Mouse (Mus musculus): Measurements from ENCODE around the gene Bhlhe23. TPM values are rescaled to one million over a fixed set of nuclear protein-coding genes. Genes with fewer than 3 reads are reported as not detected.
A peak's percentile ranks its signal among the peaks of the same experiment; 100 is the strongest.

Bhlhe23 gene
- 0.04 and 0.08 TPM in 2 replicates for polyA plus RNA-seq (2012; rRNA removed)

DNA sequence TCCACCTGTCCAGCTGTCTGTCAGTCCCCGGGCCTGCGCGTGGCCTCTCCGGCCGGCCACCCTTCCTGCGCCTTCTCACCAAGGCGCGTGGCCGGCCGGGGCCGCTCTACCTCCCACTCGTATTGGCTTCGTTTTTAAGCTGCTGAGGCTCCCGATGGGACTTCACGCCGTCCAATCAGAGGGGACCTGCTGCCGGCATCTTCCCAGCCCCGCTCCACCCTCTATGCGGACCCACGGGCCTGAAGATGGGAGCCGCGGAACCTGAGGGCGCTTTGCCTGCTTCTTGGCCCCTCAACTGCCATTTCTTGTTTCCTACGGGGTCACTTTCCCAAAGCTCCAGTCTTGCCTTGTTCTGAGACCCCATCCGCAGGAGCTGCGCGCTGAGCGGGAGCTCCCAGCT lies at the start of gene Bhlhe23:
TSS of gene Bhlhe23 (minus strand) at position 108 of the 400 bp plus-strand sequence.
- DNase-seq (ENCODE audit: extremely low spot score in 1 of 2, low spot score in 1 of 2), result no peak

DNA sequence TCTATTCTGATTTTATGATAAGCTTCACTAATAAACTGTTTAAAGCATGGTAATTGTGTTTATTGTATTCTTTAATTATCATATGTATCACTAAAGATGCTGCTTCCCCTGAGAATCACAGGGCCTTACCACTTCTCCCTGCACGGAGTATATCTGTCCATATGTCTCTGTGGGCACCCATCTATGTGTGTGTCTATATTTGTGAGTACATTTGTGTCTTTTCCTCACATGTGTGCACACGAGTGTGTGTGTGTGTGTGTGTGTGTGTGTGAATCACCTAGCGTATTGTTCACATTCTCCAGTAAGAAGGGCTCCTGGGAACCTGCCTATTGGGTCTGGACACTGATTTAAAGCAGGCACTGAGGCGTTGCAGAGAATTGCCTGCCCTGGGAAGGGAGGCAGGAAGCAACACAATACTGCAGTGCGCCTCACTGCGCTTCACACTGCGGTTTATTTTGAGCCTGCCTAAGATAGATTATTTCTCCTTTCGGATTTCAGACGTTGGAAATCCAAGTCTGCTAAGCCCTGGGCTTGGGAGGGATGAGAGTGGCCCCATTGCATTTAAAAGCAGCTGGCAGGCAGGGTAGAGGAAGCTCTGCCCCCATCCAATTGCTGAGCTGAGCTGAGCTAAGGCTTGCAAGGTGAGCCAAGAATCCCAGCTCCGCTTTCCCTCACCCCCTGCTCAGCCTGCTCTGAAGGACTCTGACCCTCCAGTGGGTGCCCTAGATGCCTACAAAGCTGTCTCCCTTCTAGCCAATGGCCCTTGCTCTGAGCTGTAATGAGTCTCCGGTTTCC lies 48.6 kb upstream of the Bhlhe23 start:
- peak; percentile 82 to 88 for DNase-seq (ENCODE audit: extremely low spot score in 1 of 2, low spot score in 1 of 2)

DNA sequence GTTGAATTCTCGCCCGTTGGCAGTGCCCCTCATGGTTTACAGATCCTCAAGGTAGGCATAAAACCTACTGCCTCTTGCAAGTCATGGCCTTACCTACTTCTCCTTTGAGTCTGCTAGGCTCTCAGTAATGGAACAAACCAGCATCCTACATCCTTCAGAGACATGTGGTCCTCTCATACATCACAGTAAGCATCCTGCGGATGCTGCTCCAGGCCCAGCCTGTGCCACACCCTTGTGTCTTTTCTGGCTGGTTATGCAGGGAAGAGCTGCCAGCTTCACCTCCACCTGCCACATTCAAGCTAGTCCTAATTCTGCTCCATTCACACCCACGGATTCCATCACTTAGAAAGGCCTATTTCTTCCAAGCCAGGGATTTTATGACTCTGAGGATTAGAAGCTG lies 48.0 kb upstream of the Bhlhe23 start:
- peak; percentile 66 to 70 for DNase-seq (ENCODE audit: extremely low spot score in 1 of 2, low spot score in 1 of 2)

DNA sequence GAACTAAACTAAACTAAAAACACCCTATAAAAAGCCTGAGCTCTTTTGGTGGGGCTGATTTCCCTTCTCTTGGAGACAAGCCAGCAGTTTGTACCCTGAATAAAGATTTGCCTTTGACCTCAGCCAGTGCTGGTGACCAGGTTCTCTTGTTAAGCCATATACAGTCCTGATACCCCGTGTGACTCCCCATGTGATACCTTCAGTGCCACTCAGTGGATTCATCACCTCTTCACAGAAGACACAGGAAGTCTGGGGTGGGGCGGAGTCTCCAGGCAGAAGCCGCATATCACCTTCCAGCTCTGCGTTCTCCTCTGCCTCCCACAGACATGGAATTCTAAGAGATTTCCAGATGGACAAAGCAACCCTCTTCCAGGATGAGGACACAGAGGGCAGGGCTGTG lies 47.4 kb upstream of the Bhlhe23 start:
- peak in 1 of 2 experiments; percentile 67 for DNase-seq (ENCODE audit: extremely low spot score in 1 of 2, low spot score in 1 of 2)

DNA sequence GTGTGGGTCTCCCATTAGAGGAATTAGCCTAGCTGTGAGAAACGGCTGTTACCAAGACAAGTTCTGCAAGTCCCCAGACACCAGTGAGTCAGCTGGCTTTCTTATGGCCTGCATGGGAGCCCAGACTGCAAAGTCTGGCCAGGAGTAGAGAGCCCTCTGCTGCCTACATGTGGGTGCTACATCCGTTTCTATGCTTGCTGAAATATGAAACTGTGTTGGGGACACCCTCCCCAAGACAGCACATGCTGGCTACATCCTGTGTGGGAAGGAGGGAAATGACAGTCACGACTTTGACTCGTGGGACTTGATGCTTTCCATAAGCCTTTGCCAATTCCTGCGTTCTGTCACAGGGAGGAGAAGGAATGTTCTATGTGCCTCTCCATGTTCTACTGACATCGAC lies 45.8 kb upstream of the Bhlhe23 start:
- peak; percentile 82 to 85 for DNase-seq (ENCODE audit: extremely low spot score in 1 of 2, low spot score in 1 of 2)

DNA sequence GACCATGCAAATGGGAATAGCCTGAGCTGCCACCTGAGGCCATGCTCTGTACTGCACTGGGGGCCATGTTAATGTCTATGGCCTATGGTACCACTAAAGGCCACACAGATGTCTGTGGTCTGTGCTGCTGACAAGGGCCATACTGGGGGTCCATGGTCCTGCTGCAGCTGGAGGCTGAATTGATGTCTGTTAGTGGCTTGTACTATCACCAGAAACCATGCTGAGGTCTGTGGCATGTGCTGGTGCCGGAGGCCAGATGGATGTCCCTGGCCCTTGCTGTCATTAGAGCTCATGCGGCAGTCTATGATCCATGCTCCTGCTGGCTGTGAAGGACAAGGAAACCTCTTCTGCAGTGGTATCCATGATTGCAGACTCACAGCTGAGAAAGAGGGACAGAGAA lies 42.8 kb upstream of the Bhlhe23 start:
- DNase-seq (ENCODE audit: extremely low spot score in 1 of 2, low spot score in 1 of 2), result no peak

DNA sequence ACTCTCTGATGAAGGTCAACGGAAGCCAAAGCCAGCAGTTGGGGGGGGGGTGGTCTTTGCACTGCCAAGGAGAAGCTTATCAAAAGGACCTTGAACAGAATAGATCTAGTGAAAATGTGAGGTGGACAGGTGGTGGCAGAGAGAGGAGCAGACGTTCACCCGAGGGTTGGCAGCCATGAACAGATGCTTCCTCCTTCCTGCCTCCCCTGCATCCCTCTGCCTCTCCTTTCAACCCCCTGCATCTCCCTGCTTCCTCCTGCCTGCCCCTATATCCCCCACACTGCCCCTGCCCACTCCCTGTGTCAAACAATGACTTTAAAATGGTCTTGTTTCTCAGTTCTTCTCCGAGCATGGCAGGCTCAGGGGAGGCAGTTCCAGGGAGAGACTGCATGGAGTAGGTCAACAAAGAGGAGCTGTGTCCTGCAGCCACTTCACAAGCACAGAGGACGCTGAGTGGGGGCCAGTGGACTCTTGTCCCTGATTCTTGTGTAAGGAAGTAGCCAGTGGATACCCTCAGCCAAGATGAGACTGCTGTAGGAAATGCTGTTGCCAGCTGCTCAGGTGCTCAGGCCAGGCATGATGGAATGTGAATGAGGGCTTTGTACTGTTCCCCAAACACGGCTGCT lies 39.9 kb upstream of the Bhlhe23 start:
- DNase-seq (ENCODE audit: extremely low spot score in 1 of 2, low spot score in 1 of 2), result no peak

DNA sequence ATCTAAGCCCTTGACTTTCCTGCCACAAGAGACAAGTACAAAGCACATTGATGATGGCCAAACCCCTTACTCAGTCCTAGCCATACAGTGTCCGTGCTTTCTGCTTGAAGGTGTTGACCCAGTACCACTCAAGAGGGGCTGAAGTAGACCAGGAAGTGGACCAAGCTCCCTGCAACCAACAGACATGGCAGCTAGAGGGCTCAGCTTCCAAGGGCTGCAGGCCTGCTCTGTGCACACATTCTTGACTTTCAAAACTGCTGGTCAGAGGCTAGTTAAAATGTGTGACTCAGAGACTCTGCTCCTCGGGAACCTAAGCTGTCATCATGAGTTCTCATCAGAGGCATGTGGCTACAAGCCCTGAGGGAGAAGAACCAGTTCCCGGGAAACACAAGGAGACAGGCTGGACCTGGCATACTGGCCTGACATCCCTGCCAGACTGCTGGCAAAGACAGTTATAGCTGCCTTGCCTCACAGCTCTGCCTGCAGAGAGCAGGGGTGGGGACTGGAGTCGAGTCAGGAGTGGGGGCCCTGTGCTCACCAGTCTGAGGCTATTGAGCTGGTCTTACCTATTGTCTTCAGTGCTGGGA lies 37.4 kb upstream of the Bhlhe23 start:
- DNase-seq (ENCODE audit: extremely low spot score in 1 of 2, low spot score in 1 of 2), result no peak

DNA sequence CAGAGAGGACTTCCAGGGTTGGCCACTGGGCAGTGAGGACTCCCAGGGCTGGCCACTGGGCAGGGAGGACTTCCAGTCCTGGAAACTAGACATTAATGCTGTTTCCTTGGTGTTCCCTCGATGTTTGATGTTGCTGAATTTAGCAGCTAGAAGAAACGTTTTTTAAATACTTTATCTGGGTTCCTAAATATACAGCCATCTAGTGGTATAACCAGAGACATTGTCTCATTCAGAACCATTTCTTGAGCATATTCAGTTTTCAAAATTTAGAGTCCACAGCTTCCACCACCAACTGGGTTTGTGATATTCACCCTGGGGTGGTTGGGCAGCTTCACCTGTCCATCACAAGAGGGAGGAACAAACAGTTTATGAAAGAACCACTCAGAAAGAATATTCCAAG lies 34.3 kb upstream of the Bhlhe23 start:
- DNase-seq (ENCODE audit: extremely low spot score in 1 of 2, low spot score in 1 of 2), result no peak

DNA sequence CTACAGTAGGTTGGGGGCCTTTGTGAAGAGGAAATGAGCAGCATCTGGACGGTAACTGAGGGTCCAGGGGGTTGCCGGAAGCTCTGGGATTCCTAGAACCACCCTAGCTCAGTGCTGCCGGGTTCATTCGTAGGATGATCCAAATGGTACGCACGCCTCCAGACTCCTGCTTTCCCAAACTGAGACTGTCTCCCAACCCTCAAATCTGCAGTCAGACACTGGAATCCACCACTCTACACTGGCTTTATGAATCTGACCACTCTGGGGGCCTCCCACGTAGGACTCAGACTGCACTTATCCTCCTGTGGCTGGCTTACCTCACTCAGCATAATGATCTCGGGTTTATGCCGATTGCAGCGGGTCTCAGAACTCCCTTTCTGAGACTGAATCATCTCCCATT lies 32.8 kb upstream of the Bhlhe23 start:
- no peak for DNase-seq (ENCODE audit: extremely low spot score in 1 of 2, low spot score in 1 of 2)

DNA sequence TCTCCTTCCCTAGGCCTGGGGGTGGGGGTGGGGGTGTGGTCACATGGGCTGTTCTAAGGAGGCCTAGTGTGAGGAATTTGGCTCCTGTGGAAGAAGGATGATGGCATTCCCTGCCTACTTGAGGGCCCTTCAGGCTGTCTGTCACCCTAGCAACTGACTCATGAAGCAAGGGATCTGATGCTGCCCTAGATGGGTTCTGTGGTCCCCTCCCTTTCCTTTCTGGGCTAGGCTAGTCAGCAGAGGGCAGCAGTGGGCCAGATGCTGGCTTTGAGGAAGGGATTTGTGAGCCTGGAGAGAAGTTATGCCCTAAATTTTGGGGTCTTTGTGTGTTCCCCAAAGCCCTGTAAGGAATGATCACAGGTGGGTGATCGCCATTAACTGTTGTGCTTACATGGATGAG lies 29.3 kb upstream of the Bhlhe23 start:
- peak; percentile 67 to 87 for DNase-seq (ENCODE audit: extremely low spot score in 1 of 2, low spot score in 1 of 2)

DNA sequence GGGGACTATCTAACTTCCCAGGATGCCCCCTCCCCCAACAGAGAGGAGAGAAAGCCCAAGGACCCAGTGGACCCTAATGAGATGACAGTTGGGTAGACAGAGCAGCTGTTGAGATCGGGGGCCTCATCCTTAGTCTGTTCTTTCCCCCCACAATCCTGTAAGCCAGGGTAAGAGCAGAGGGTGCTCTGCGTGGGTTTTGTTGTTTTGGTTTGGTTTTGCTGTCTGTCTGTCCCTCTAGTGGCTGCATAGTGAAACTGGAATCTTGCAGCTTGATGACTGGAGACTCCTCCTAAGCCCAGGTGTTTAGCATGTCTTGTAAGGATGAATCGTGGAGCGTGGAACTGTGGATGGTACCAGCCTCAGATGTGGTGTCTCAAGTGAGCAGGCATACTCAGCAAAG lies 19.3 kb upstream of the Bhlhe23 start:
- DNase-seq (ENCODE audit: extremely low spot score in 1 of 2, low spot score in 1 of 2), result no peak

DNA sequence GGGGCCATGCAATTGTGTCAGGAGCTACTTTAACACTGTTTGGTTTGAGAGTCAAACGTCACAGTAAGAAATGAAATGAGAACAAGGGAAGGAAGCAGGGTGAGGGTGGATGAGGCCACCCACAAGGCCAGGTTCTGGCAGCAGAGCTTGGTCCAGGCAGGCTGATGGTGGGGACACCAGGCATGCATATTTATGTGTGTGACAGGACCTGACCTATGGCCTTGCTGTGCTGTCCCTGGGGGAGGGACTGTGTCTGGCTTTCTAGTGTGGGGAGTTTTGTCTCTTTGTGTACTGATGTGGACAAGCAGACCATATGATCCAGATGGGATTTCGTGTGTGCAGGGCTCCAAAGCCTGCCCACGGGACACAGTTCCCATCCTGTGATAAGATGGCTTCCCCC lies 18.9 kb upstream of the Bhlhe23 start:
- no peak for DNase-seq (ENCODE audit: extremely low spot score in 1 of 2, low spot score in 1 of 2)

DNA sequence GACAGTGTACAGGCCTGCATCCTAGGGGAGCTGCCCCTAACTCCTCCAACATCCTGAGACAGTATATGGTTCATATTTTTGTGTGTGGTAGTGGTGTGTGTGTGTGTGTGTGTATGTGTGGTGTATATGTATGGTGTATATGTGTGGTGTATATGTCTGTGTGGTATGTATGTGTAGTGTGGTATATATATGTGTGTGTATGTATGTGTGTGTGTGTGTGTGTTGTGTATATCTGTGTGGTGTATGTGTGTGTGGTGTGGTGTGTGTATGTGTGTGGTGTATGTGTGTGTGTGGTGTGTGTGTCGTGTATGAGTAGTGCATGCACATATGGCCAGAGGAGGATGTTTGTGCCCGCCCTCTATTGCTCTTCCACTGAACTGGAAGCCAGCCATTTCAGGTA lies 17.7 kb upstream of the Bhlhe23 start:
- DNase-seq (ENCODE audit: extremely low spot score in 1 of 2, low spot score in 1 of 2), result no peak

DNA sequence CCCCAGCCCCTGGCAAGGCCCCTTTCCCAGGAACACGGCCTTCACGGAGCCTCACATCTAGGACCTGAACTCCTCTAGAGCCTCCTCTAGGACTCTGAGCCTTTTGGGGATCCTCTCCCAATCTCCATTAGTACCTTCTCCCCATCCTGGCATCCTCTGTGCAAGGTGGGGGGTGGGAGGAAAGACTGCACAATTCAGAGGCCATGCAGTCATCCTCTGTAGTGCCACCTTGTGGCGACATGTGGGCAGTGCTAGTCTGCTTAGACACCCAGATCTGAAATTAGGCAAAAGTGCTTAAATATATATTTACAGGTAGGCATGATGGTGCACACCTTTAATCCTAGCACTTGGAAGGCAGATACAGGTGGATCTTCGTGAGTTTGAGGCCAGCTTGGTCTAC lies 15.0 kb upstream of the Bhlhe23 start:
- peak in 1 of 2 experiments; percentile 81 for DNase-seq (ENCODE audit: extremely low spot score in 1 of 2, low spot score in 1 of 2)

DNA sequence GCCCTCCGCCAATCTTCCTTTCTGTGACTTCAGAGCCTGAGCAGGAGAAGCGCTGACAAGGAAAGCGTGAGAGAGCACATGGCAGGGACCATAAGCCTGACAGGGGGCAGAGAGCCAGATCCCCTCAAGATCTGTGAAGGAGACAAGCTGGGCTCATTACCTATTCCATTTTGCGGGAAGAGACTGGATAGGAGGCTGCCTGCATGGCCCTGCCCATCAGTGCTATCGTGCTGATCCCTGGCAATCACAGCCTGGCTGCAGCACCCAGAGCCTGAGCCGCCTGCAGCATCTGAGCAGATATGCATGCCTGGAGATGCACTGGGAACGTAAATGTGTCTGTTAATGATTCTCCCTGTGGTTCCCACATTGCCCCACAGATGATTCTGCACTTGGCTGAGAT lies 12.1 kb upstream of the Bhlhe23 start:
- no peak for DNase-seq (ENCODE audit: extremely low spot score in 1 of 2, low spot score in 1 of 2)

DNA sequence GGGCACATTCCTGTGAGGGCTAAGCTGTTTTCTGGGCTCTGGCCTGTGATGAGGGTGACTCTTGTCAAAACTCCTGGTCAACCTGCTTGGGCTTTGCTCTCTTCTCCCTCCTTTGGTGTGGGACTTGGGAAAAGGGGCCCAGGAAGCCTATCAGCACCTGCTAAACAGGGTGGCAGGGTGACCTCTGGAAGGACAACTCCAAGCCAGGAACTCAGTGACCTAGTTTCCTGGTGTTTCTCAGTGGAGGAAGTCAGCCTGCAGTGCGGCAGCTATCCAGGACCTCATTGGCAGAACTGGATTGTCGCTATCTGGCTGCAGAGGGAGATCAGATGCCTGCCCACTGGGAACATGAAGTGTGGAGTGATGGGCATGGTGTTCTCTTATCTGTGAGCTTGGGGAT lies 11.7 kb upstream of the Bhlhe23 start:
- DNase-seq (ENCODE audit: extremely low spot score in 1 of 2, low spot score in 1 of 2), result no peak

DNA sequence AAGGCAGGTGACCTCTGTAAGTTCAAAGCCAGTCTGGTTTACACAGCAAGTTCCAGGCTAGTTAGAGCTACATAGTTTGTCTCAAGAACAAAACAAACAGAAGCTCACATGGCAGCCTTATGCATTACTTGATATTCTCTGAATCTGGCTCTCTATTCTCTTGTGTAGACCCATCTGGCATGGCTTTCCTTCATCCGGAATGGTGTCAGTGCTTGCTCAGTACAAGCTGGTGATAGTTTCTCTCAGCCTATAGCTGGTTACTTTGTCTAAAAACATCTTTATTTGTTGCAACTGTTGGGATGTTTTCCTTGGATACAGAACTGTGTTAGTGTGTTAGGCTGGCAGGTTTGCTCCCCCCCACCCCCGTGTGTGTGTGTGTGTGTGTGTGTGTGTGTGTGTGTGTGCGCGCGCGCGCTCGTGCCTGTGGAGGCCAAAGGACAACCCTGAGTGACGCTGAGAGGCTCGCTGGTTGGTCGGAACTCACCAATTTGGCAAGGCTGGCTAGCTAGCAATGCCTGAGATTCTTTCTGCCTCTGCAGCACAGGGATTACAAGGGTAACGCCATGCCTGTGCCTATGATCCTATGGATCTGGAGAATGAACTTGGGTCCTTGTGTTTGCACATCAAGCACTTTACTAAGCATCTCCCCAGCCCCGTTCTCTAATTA lies 11.0 kb upstream of the Bhlhe23 start:
- no peak for DNase-seq (ENCODE audit: extremely low spot score in 1 of 2, low spot score in 1 of 2)

DNA sequence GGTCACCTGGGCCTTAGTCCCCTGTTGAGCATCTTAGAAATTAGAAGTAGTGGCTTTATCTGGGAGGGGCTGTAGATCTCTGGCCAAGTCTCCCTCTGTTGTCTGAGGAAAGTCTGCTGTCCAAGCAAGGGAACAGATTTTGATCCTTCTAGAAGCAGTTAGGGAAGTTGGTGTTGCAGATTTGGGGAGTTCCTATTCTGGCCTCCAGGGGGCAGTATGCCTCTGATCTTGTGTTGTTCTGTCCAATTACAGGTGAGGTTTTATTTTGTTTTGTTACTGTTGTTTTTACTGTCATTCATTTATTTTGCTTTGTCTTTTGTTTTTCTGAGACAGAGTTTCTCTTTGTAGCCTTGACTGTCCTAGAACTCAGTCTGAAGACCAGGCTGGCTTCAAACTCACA lies 10.0 kb upstream of the Bhlhe23 start:
- DNase-seq (ENCODE audit: extremely low spot score in 1 of 2, low spot score in 1 of 2), result peak in 1 of 2 experiments; percentile 76

DNA sequence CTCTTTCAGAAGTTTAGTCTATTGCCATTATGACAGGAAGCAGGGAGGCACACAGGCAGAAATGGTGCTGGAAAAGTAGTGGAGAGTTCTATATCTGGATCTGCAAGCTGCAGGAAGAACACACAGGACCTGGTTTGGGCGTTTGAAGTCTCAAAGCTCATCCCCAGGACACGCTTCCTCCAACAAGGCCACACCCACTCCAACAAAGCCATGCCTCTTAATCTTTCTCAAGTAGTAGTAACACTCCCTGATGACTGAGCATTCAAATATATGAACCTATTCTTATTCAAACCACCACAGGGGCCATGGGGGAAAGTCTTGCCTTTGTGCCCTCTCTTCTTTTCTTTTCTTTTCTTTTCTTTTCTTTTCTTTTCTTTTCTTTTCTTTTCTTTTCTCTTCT lies 3.6 kb upstream of the Bhlhe23 start:
- no peak for DNase-seq (ENCODE audit: extremely low spot score in 1 of 2, low spot score in 1 of 2)

All from frontal cortex, adult 2 months (tissue).